Mouse (Mus musculus) heart, embryonic 16.5 days (tissue): ENCODE results near the gene Daxx. TPM values are rescaled to one million over a fixed set of nuclear protein-coding genes. Genes with fewer than 3 reads are reported as not detected.
"Not testable (repeated sequence)": the region's sequence is repeated elsewhere in the genome, so short reads cannot be mapped to it uniquely, and the experiment has no call there.

ENCODE experiments used
- ATAC-seq: fragments of 200-750 bp; cut with Nextera tagmentation; replicated peaks from 2 replicates; pipeline ENCODE4 v1.8.0; 2017; ENCODE audit warnings: moderate number of reproducible peaks; ENCODE audit not compliant: insufficient read depth, low FRiP score; ENCODE audit errors: extremely low read depth
- H3K27ac ChIP-seq: fragments of 300-500 bp; sonication (generic); 2 replicates; pipeline ENCODE4 v1.5.1; 2014; ENCODE audit warnings: mild to moderate bottlenecking, low read length, control low read depth, moderate library complexity
- H3K27me3 ChIP-seq: fragments of 300-500 bp; sonication (generic); 2 replicates; pipeline ENCODE4 v1.6.1; 2014; ENCODE audit warnings: low read length, mixed read lengths; ENCODE audit not compliant: control insufficient read depth, insufficient read depth
- H3K36me3 ChIP-seq: fragments of 300-500 bp; sonication (generic); 2 replicates; pipeline ENCODE4 v1.6.1; 2014; ENCODE audit not compliant: control insufficient read depth, insufficient read depth
- H3K4me1 ChIP-seq: fragments of 300-500 bp; sonication (generic); 2 replicates; pipeline ENCODE4 v1.6.1; 2014; ENCODE audit warnings: low read length, mixed read lengths; ENCODE audit not compliant: control insufficient read depth, insufficient read depth
- H3K4me2 ChIP-seq: fragments of 300-500 bp; sonication (generic); 2 replicates; pipeline ENCODE4 v1.6.1; 2014; ENCODE audit warnings: low read depth, mild to moderate bottlenecking, control low read depth, low read length
- H3K4me3 ChIP-seq: fragments of 300-500 bp; sonication (generic); 2 replicates; pipeline ENCODE4 v1.5.1; 2014; ENCODE audit warnings: mild to moderate bottlenecking, control low read depth, low read length
- H3K9ac ChIP-seq: fragments of 300-500 bp; sonication (generic); 2 replicates; pipeline ENCODE4 v1.6.1; 2014; ENCODE audit warnings: low read length, control low read depth
- H3K9me3 ChIP-seq: fragments of 300-500 bp; sonication (generic); replicated peaks from 2 replicates; pipeline ENCODE4 v1.6.1; 2016; ENCODE audit warnings: low read length; ENCODE audit not compliant: control insufficient read depth
- WGBS: fragments of 180-500 bp; shearing (Covaris S2); extraction: QIAGEN DNeasy Blood & Tissue Kit; methylation state at CpG from one replicate; pipeline ENCODE4 v1.1.7; 2014; 5-methylcytosine and 5-hydroxymethylcytosine counted together
- polyA plus RNA-seq: library from polyadenylated mRNA; unstranded; fragments of >200 nt; fragmentation: Nextera tagmentation; extraction: Ambion mirVana; gene quantifications from 2 replicates; pipeline ENCODE4 v1.2.1, GENCODE M21; 2015

Daxx gene
- polyA plus RNA-seq, 1 experiment from 2014 or later, result 39.4 TPM

GRCm38 (mm10) chr17:33889941-33890532, 19.2 kb upstream of the Daxx start:
- Histone ChIP-seq H3K4me3 (peak overlapping the region; percentile 70), H3K27ac (peak overlapping the region; percentile 48), H3K9ac (peak overlapping the region; percentile 75), H3K4me2 (peak overlapping the region; percentile 68), H3K4me1 (peaks cover 10% of the 10 kb centered on the region)
- not testable (repeated sequence) for H3K27me3 ChIP-seq, H3K9me3 ChIP-seq, H3K36me3 ChIP-seq
- ATAC-seq, result peak; percentile 7
- under 1% methylated on average over 42 of the region's 44 CpGs for WGBS

GRCm38 (mm10) chr17:33890533-33891059, 18.6 kb upstream of the Daxx start, which contains the start of gene Kifc1:
Gene Kifc1, minus strand, starts transcription at chr17:33890661.
- under 1% methylated on average over 43 of the region's 49 CpGs for WGBS
- no peaks in the 10 kb centered on the region for H3K9me3 ChIP-seq
- H3K9ac ChIP-seq, result peak within 1 kb of the TSS; percentile 75
- no peaks in the 10 kb centered on the region for H3K27me3 ChIP-seq
- peaks cover 10% of the 10 kb centered on the region for H3K4me1 ChIP-seq
- peak within 1 kb of the TSS; percentile 68 for H3K4me2 ChIP-seq
- peak; percentile 99 for ATAC-seq
- H3K36me3 ChIP-seq, result no peaks in the 10 kb centered on the region; the same call in 1 of the 2 replicates
- peak within 1 kb of the TSS; percentile 70 for H3K4me3 ChIP-seq
- H3K27ac ChIP-seq, result peak within 1 kb of the TSS; percentile 48

- H3K4me1 ChIP-seq, result peaks cover 10% of the 10 kb centered on the region
- H3K36me3 ChIP-seq, result no peaks in the 10 kb centered on the region
- H3K9ac ChIP-seq, result no peak overlapping the region
- H3K27ac ChIP-seq, result no peak overlapping the region
- no peaks in the 10 kb centered on the region for H3K27me3 ChIP-seq
- no peak for ATAC-seq
- H3K4me3 ChIP-seq, result no peak overlapping the region
- no peaks in the 10 kb centered on the region for H3K9me3 ChIP-seq
- no peak overlapping the region for H3K4me2 ChIP-seq
- WGBS, result 53% methylated on average over 2 of the region's 2 CpGs
Measured at GRCm38 (mm10) chr17:33891357-33891756, 17.9 kb upstream of the Daxx start.

GRCm38 (mm10) chr17:33891892-33892291, 17.3 kb upstream of the Daxx start:
- not testable (repeated sequence) for ATAC-seq, H3K9me3 ChIP-seq, H3K4me2 ChIP-seq, H3K27me3 ChIP-seq, H3K4me3 ChIP-seq, H3K36me3 ChIP-seq, H3K9ac ChIP-seq, H3K27ac ChIP-seq
- 66% methylated on average over 6 of the region's 6 CpGs for WGBS
- peaks cover 10% of the 10 kb centered on the region for H3K4me1 ChIP-seq

- ATAC-seq, result no peak
- H3K4me1 ChIP-seq, result peaks cover 10% of the 10 kb centered on the region
- no peak overlapping the region for H3K27ac ChIP-seq
- H3K27me3 ChIP-seq, result no peaks in the 10 kb centered on the region
- no peaks in the 10 kb centered on the region for H3K9me3 ChIP-seq
- no peak overlapping the region for H3K4me3 ChIP-seq
- no peak overlapping the region for H3K9ac ChIP-seq
- no peaks in the 10 kb centered on the region for H3K36me3 ChIP-seq
- WGBS, result 27% methylated on average over 7 of the region's 7 CpGs
- no peak overlapping the region for H3K4me2 ChIP-seq
Measured at GRCm38 (mm10) chr17:33892429-33892828, 16.8 kb upstream of the Daxx start.

GRCm38 (mm10) chr17:33893011-33893410, 16.2 kb upstream of the Daxx start:
- not testable (repeated sequence) for H3K9ac ChIP-seq, ATAC-seq, H3K36me3 ChIP-seq, H3K4me2 ChIP-seq, H3K27ac ChIP-seq, H3K9me3 ChIP-seq, H3K4me1 ChIP-seq, H3K27me3 ChIP-seq, H3K4me3 ChIP-seq
- 77% methylated on average over 4 of the region's 4 CpGs for WGBS

GRCm38 (mm10) chr17:33897114-33897794, 12.0 kb upstream of the Daxx start:
- no peak overlapping the region for H3K27ac ChIP-seq
- H3K9ac ChIP-seq, result no peak overlapping the region
- no peak for ATAC-seq
- no peaks in the 10 kb centered on the region for H3K27me3 ChIP-seq
- H3K4me1 ChIP-seq, result no peaks in the 10 kb centered on the region
- 42% methylated on average over 6 of the region's 6 CpGs for WGBS
- no peaks in the 10 kb centered on the region for H3K36me3 ChIP-seq
- no peak overlapping the region for H3K4me3 ChIP-seq
- H3K9me3 ChIP-seq, result no peaks in the 10 kb centered on the region
- no peak overlapping the region for H3K4me2 ChIP-seq

GRCm38 (mm10) chr17:33898193-33898592, 11.0 kb upstream of the Daxx start:
- H3K9ac ChIP-seq, H3K27ac ChIP-seq, H3K27me3 ChIP-seq, H3K36me3 ChIP-seq, H3K4me3 ChIP-seq, H3K4me1 ChIP-seq, H3K9me3 ChIP-seq, ATAC-seq, H3K4me2 ChIP-seq: not testable (repeated sequence)
- WGBS, result 59% methylated on average over 4 of the region's 4 CpGs

GRCm38 (mm10) chr17:33899642-33900041, 9.6 kb upstream of the Daxx start:
- Histone ChIP-seq H3K9me3 (no peaks in the 10 kb centered on the region), H3K36me3 (no peaks in the 10 kb centered on the region), H3K27ac (no peak overlapping the region), H3K4me1 (no peaks in the 10 kb centered on the region), H3K27me3 (no peaks in the 10 kb centered on the region), H3K4me3 (no peak overlapping the region), H3K4me2 (no peak overlapping the region), H3K9ac (no peak overlapping the region)
- ATAC-seq, result no peak
- WGBS, result 63% methylated on average over 4 of the region's 4 CpGs
